Mouse (Mus musculus) lung, postnatal 0 days (tissue): ENCODE measurements at regions not wholly inside any gene's neighbourhood (a gene's known extent, or its start where the extent isn't known, plus 50 kb on each side); places are given as distances from the start of the nearest gene placed in this dataset.
"Not testable (repeated sequence)": the region's sequence is repeated elsewhere in the genome, so short reads cannot be mapped to it uniquely, and the experiment has no call there.

Experiments
- ATAC-seq: fragments of 200-750 bp; cut with Nextera tagmentation; 2 replicates; pipeline ENCODE4 v1.8.0; 2017; ENCODE audit warnings: moderate library complexity
- DNase-seq: peaks from one replicate; pipeline ENCODE4 v3.0.0-alpha.2; 2016; ENCODE audit warnings: low spot score
- H3K27ac ChIP-seq: fragments of 300-500 bp; sonication (generic); 2 replicates; pipeline ENCODE4 v1.5.1; 2014; ENCODE audit warnings: antibody characterized with exemption, mild to moderate bottlenecking, low read length, mixed read lengths
- H3K27me3 ChIP-seq: fragments of 300-500 bp; sonication (generic); replicated peaks from 2 replicates; pipeline ENCODE4 v1.6.1; 2014; ENCODE audit warnings: low read length, mixed read lengths; ENCODE audit not compliant: insufficient read depth
- H3K36me3 ChIP-seq: fragments of 300-500 bp; sonication (generic); 2 replicates; pipeline ENCODE4 v1.6.1; 2014; ENCODE audit warnings: low read length, mixed read lengths; ENCODE audit not compliant: insufficient read depth
- H3K4me1 ChIP-seq: fragments of 300-500 bp; sonication (generic); 2 replicates; pipeline ENCODE4 v1.6.1; 2014; ENCODE audit warnings: antibody characterized with exemption, low read depth, low read length, mixed read lengths; ENCODE audit not compliant: insufficient read depth
- H3K4me2 ChIP-seq: fragments of 300-500 bp; sonication (generic); replicated peaks from 2 replicates; pipeline ENCODE4 v1.6.1; 2014; ENCODE audit warnings: low read depth, mild to moderate bottlenecking, low read length, moderate library complexity, mixed read lengths
- H3K4me3 ChIP-seq: fragments of 300-500 bp; sonication (generic); 2 replicates; pipeline ENCODE4 v1.5.1; 2014; ENCODE audit warnings: low read depth, low read length
- H3K9ac ChIP-seq: fragments of 300-500 bp; sonication (generic); replicated peaks from 2 replicates; pipeline ENCODE4 v1.6.1; 2014; ENCODE audit warnings: low read depth, mild to moderate bottlenecking
- H3K9me3 ChIP-seq: fragments of 300-500 bp; sonication (generic); 2 replicates; pipeline ENCODE4 v1.6.1; 2016; ENCODE audit warnings: low read length, mixed read lengths
- CTCF ChIP-seq: IDR thresholded peaks from 2 replicates; pipeline ENCODE4 v1.5.1; 2016; ENCODE audit warnings: antibody characterized with exemption, mild to moderate bottlenecking
- whole genome bisulfite sequencing: fragments of 180-500 bp; shearing (Covaris S2); extraction: QIAGEN DNeasy Blood & Tissue Kit; methylation state at CpG from one replicate; pipeline ENCODE4 v1.1.7; 2014; 5-methylcytosine and 5-hydroxymethylcytosine counted together

- 21% methylated on average over 8 of the region's 8 CpGs for WGBS
- peak; percentile 31 for TF ChIP-seq CTCF
- H3K27ac ChIP-seq, H3K4me1 ChIP-seq, H3K27me3 ChIP-seq, H3K4me2 ChIP-seq, DNase-seq, H3K9ac ChIP-seq, H3K4me3 ChIP-seq, H3K9me3 ChIP-seq, ATAC-seq, H3K36me3 ChIP-seq: not testable (repeated sequence)
Observed at GRCm38 (mm10) chr13:68049731-68050130, 186.6 kb downstream of the BC048507 start.

- H3K9ac ChIP-seq, H3K27ac ChIP-seq, H3K36me3 ChIP-seq, H3K27me3 ChIP-seq, H3K4me1 ChIP-seq, H3K4me3 ChIP-seq, H3K9me3 ChIP-seq, H3K4me2 ChIP-seq, ATAC-seq, DNase-seq: not testable (repeated sequence)
- WGBS = 56% methylated on average over 5 of the region's 9 CpGs
Observed at GRCm38 (mm10) chr13:68093311-68093710, 230.2 kb downstream of the BC048507 start.

GRCm38 (mm10) chr13:68116786-68117185 lies 253.7 kb downstream of the BC048507 start:
- not testable (repeated sequence) for H3K36me3 ChIP-seq, H3K9ac ChIP-seq, H3K4me2 ChIP-seq, H3K4me1 ChIP-seq, ATAC-seq, H3K4me3 ChIP-seq, DNase-seq, H3K27ac ChIP-seq, H3K27me3 ChIP-seq, H3K9me3 ChIP-seq
- 81% methylated on average over 5 of the region's 5 CpGs for WGBS
